In the genomic region with DNA sequence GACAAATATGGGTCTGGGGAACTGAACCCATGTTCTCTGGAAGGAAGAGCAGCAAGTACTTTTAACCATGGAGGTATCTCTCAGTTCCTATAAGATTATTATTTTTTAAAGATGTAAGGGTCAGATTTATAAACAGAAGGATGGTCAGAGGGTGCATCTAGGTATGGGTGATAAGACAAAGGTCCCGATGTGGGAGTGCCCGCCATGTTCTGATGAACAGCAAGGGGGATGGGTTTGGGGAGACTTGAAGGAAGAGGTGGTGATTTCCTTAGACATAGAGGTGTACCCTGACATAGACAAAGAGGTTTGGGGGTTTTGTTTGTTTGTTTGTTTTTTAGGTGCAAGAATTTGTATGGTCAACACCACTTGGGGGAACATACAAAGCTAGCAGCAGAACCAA, we compare ENCODE assay signal across 8 mouse cellular contexts. TPM values are rescaled to one million over a fixed set of nuclear protein-coding genes. Genes with fewer than 3 reads are reported as not detected.
DNase-seq lines count a peak whose midpoint lies in the region; ATAC-seq and TF ChIP-seq lines count a peak whose summit lies in the region.

No protein-coding gene starts in this region.

- DNase-seq in liver, embryonic 11.5 days (ENCODE audit: low spot score): no peak
- DNase-seq in liver: no peak
- DNase-seq in cerebellum, adult 2 months: no peak
- no peak for DNase-seq in ovary, postnatal 14 days (ENCODE audit: low spot score)
- DNase-seq in urinary bladder, adult 18-20 months (ENCODE audit: low spot score in 2 of 2): no peak

- H3K27me3 ChIP-seq in liver, embryonic 11.5 days (replicated peaks; ENCODE audit: control insufficient read depth, insufficient read depth, low read length): peaks cover 4% of the 10 kb centered on the region; the same call in 1 of the 2 replicates
- H3K27me3 ChIP-seq in hindbrain, embryonic 16.5 days (replicated peaks; ENCODE audit: control insufficient read depth, insufficient read depth, low read length): no peaks in the 10 kb centered on the region
- no peaks in the 10 kb centered on the region for H3K27me3 ChIP-seq in midbrain, embryonic 15.5 days (replicated peaks)
- no peaks in the 10 kb centered on the region; the same call in 1 of the 2 replicates for H3K27me3 ChIP-seq in cerebellum, adult 2 months (ENCODE audit: control insufficient read depth, insufficient read depth, low read length)

- H3K9me3 ChIP-seq in liver, embryonic 11.5 days (ENCODE audit: control insufficient read depth, low read length): no peaks in the 10 kb centered on the region
- H3K9me3 ChIP-seq in hindbrain, embryonic 16.5 days (ENCODE audit: control insufficient read depth, low read length): no peaks in the 10 kb centered on the region
- no peaks in the 10 kb centered on the region for H3K9me3 ChIP-seq in midbrain, embryonic 15.5 days

- no peak overlapping the region for H3K27ac ChIP-seq in liver, embryonic 11.5 days (ENCODE audit: low read depth, low read length)
- H3K27ac ChIP-seq in embryonic fibroblast, embryonic 13.5 days (ENCODE audit: insufficient read depth, low read length): no peak overlapping the region; the same call in 1 of the 2 replicates
- no peak overlapping the region for H3K27ac ChIP-seq in hindbrain, embryonic 16.5 days (ENCODE audit: low read depth, low read length)
- no peak overlapping the region for H3K27ac ChIP-seq in midbrain, embryonic 15.5 days
- H3K27ac ChIP-seq in cerebellum, adult 2 months (ENCODE audit: insufficient read depth, low read length): no peak overlapping the region

- H3K36me3 ChIP-seq in liver, embryonic 11.5 days (ENCODE audit: control insufficient read depth, insufficient read depth, low read length): no peaks in the 10 kb centered on the region
- H3K36me3 ChIP-seq in hindbrain, embryonic 16.5 days (ENCODE audit: control insufficient read depth, insufficient read depth, low read length): no peaks in the 10 kb centered on the region
- no peaks in the 10 kb centered on the region for H3K36me3 ChIP-seq in midbrain, embryonic 15.5 days (replicated peaks)

- H3K4me1 ChIP-seq in liver, embryonic 11.5 days (replicated peaks; ENCODE audit: control insufficient read depth, insufficient read depth, low read length): peaks cover 11% of the 10 kb centered on the region
- H3K4me1 ChIP-seq in embryonic fibroblast, embryonic 13.5 days (ENCODE audit: control insufficient read depth, insufficient read depth, low read length): peaks cover 4% of the 10 kb centered on the region; the same call in 1 of the 2 replicates
- H3K4me1 ChIP-seq in hindbrain, embryonic 16.5 days (ENCODE audit: control insufficient read depth, insufficient read depth, low read depth, low read length): peaks cover 18% of the 10 kb centered on the region
- peaks cover 34% of the 10 kb centered on the region for H3K4me1 ChIP-seq in midbrain, embryonic 15.5 days
- no peaks in the 10 kb centered on the region for H3K4me1 ChIP-seq in cerebellum, adult 2 months (ENCODE audit: control insufficient read depth, insufficient read depth, low read length)

- TF ChIP-seq CTCF in embryonic fibroblast, embryonic 13.5 days (IDR thresholded peaks at IDR 0.05; ENCODE audit: borderline replicate concordance, insufficient read depth, low read length): no peak
- no peak for TF ChIP-seq CTCF in cerebellum, adult 2 months (IDR thresholded peaks at IDR 0.05; ENCODE audit: borderline replicate concordance, insufficient read depth, low read depth, low read length)

- WGBS in liver, embryonic 11.5 days: 53% methylated on average over 2 of the region's 2 CpGs
- WGBS in hindbrain, embryonic 16.5 days: 75% methylated on average over 2 of the region's 2 CpGs
- WGBS in midbrain, embryonic 15.5 days: 57% methylated on average over 2 of the region's 2 CpGs
- WGBS in cerebellum, adult 2 months: 76% methylated on average over 2 of the region's 2 CpGs

- no peak overlapping the region; the same call in 1 of the 2 replicates for H3K4me3 ChIP-seq in liver, embryonic 11.5 days (ENCODE audit: low read depth, low read length)
- peak overlapping the region; percentile 66 for H3K4me3 ChIP-seq in embryonic fibroblast, embryonic 13.5 days (ENCODE audit: insufficient read depth, low read length)
- no peak overlapping the region for H3K4me3 ChIP-seq in hindbrain, embryonic 16.5 days (ENCODE audit: low read length)
- H3K4me3 ChIP-seq in midbrain, embryonic 15.5 days: peak overlapping the region; percentile 78
- no peak overlapping the region for H3K4me3 ChIP-seq in cerebellum, adult 2 months (replicated peaks; ENCODE audit: insufficient read depth, low read depth, low read length)

- no peak for ATAC-seq in liver, embryonic 11.5 days (replicated peaks; ENCODE audit: low FRiP score)
- no peak for ATAC-seq in hindbrain, embryonic 16.5 days
- no peak for ATAC-seq in midbrain, embryonic 15.5 days (replicated peaks)

- H3K4me2 ChIP-seq in liver, embryonic 11.5 days: peak overlapping the region; percentile 84
- peak overlapping the region; percentile 97 for H3K4me2 ChIP-seq in hindbrain, embryonic 16.5 days (ENCODE audit: low read length)
- H3K4me2 ChIP-seq in midbrain, embryonic 15.5 days: peak overlapping the region; percentile 94

- no peak for TF ChIP-seq POLR2A in embryonic fibroblast, embryonic 13.5 days (IDR thresholded peaks at IDR 0.05; ENCODE audit: low read depth, low read length)
- TF ChIP-seq POLR2A in cerebellum, adult 2 months (IDR thresholded peaks at IDR 0.05; ENCODE audit: borderline replicate concordance, insufficient read depth, low read length): no peak

- H3K9ac ChIP-seq in liver, embryonic 11.5 days (ENCODE audit: low read depth, low read length): 0 out of 2 replicates have a peak overlapping the region, but pooled peaks have one; percentile 12
- no peak overlapping the region for H3K9ac ChIP-seq in hindbrain, embryonic 16.5 days (ENCODE audit: low read depth, low read length)
- no peak overlapping the region for H3K9ac ChIP-seq in midbrain, embryonic 15.5 days

RNA-seq across cellular contexts. Expression of a gene that starts 1.6 kb away (rescaled TPM):
- 17.5 and 19.8 TPM in 2 replicates for polyA plus RNA-seq in liver, embryonic 11.5 days (2014; fragmentation: Nextera tagmentation; extraction: Ambion mirVana)
- polyA plus RNA-seq in embryonic fibroblast, embryonic 13.5 days (2011; ENCODE audit: insufficient read length, low read depth, missing spikeins): 48.3 and 51.8 TPM in 2 replicates
- 12.3 and 13.1 TPM in 2 replicates for polyA plus RNA-seq in hindbrain, embryonic 16.5 days (2015; fragmentation: Nextera tagmentation; extraction: Ambion mirVana)
- 16.4 and 16.5 TPM in 2 replicates for polyA plus RNA-seq in midbrain, embryonic 15.5 days (2015; fragmentation: Nextera tagmentation; extraction: Ambion mirVana)
- polyA plus RNA-seq in cerebellum, adult 2 months (2012; rRNA removed): 9.9 and 11.2 TPM in 2 replicates

Comparison
In these comparisons a context has a peak if more than half of its experiments do, and no peak if none do; other contexts are left out.
1. H3K4me3 ChIP-seq: peak in embryonic fibroblast, embryonic 13.5 days (single experiment) and midbrain, embryonic 15.5 days (single experiment); none in liver, embryonic 11.5 days (single experiment), hindbrain, embryonic 16.5 days (single experiment) and cerebellum, adult 2 months (single experiment).
2. Peak in every context shown above with its lines, with median percentiles within 50 percentile points of each other: H3K4me2 ChIP-seq.